Mouse (Mus musculus) forebrain, embryonic 14.5 days (tissue): Measurements from ENCODE around the gene Tle3. TPM values are rescaled to one million over a fixed set of nuclear protein-coding genes. Genes with fewer than 3 reads are reported as not detected.

Source experiments
- ATAC-seq: fragments of 200-750 bp; cut with Nextera tagmentation; 2 replicates; pipeline ENCODE4 v1.8.0; 2017; ENCODE audit warnings: mild to moderate bottlenecking, moderate library complexity
- DNase-seq: peaks from one replicate; pipeline ENCODE4 v3.0.0-alpha.2; 2015; ENCODE audit warnings: low spot score
- H3K27ac ChIP-seq: fragments of 300-500 bp; sonication (generic); 2 replicates; pipeline ENCODE4 v1.5.1; 2014; ENCODE audit warnings: low read depth, mild to moderate bottlenecking, control low read depth, low read length, moderate library complexity
- H3K27me3 ChIP-seq: fragments of 300-500 bp; sonication (generic); replicated peaks from 2 replicates; pipeline ENCODE4 v1.6.1; 2014; ENCODE audit warnings: low read length, control low read depth, mixed read lengths; ENCODE audit not compliant: control insufficient read depth, insufficient read depth
- H3K36me3 ChIP-seq: fragments of 300-500 bp; sonication (generic); 2 replicates; pipeline ENCODE4 v1.6.1; 2014; ENCODE audit warnings: low read length, control low read depth; ENCODE audit not compliant: control insufficient read depth, insufficient read depth
- H3K4me1 ChIP-seq: fragments of 300-500 bp; sonication (generic); 2 replicates; pipeline ENCODE4 v1.6.1; 2014; ENCODE audit warnings: antibody characterized with exemption, low read length, control low read depth; ENCODE audit not compliant: control insufficient read depth, insufficient read depth
- H3K4me2 ChIP-seq: fragments of 300-500 bp; sonication (generic); 2 replicates; pipeline ENCODE4 v1.6.1; 2014; ENCODE audit warnings: mild to moderate bottlenecking, control low read depth, low read length
- H3K4me3 ChIP-seq: fragments of 300-500 bp; sonication (generic); 2 replicates; pipeline ENCODE4 v1.5.1; 2014; ENCODE audit warnings: low read depth, low read length, control low read depth
- H3K9ac ChIP-seq: fragments of 300-500 bp; sonication (generic); 2 replicates; pipeline ENCODE4 v1.6.1; 2014; ENCODE audit warnings: mild to moderate bottlenecking, low read length, control low read depth, moderate library complexity
- H3K9me3 ChIP-seq: fragments of 300-500 bp; sonication (generic); replicated peaks from 2 replicates; pipeline ENCODE4 v1.6.1; 2016; ENCODE audit warnings: low read length, control low read depth, mixed read lengths; ENCODE audit not compliant: control insufficient read depth
- WGBS: fragments of 180-500 bp; shearing (Covaris S2); extraction: QIAGEN DNeasy Blood & Tissue Kit; methylation state at CpG from one replicate; pipeline ENCODE4 v1.1.7; 2014; 5-methylcytosine and 5-hydroxymethylcytosine counted together
- polyA plus RNA-seq: library from polyadenylated mRNA; unstranded; fragments of >200 nt; fragmentation: Nextera tagmentation; extraction: Ambion mirVana; gene quantifications from 2 replicates; pipeline ENCODE4 v1.2.1, GENCODE M21; 2014

Gene Tle3
- polyA plus RNA-seq, 1 experiment from 2014 or later: 28.1 TPM

GRCm38 (mm10) chr9:61467436-61467835 is 95.3 kb downstream of the Tle3 start:
- H3K4me2 ChIP-seq: no peak overlapping the region
- no peaks in the 10 kb centered on the region for H3K36me3 ChIP-seq
- DNase-seq: no peak
- peaks cover 14% of the 10 kb centered on the region for H3K4me1 ChIP-seq
- ATAC-seq: no peak
- no peak overlapping the region for H3K4me3 ChIP-seq
- peaks cover 14% of the 10 kb centered on the region; the same call in 1 of the 2 replicates for H3K9me3 ChIP-seq
- H3K27ac ChIP-seq: no peak overlapping the region
- 95% methylated on average over 3 of the region's 3 CpGs for WGBS
- H3K9ac ChIP-seq: no peak overlapping the region
- H3K27me3 ChIP-seq: peaks cover 56% of the 10 kb centered on the region
